Mouse (Mus musculus) midbrain, embryonic 16.5 days (tissue): ENCODE results near the gene Tmem52. TPM values are rescaled to one million over a fixed set of nuclear protein-coding genes. Genes with fewer than 3 reads are reported as not detected.
A peak's percentile ranks its signal among the peaks of the same experiment; 100 is the strongest.

Experiments
- ATAC-seq: fragments of 200-750 bp; cut with Nextera tagmentation; 2 replicates; pipeline ENCODE4 v1.8.0; 2017; ENCODE audit warnings: moderate TSS enrichment
- H3K27ac ChIP-seq: fragments of 300-500 bp; sonication (generic); 2 replicates; pipeline ENCODE4 v1.5.1; 2014; ENCODE audit warnings: mild to moderate bottlenecking, low read length, mixed read lengths
- H3K27me3 ChIP-seq: fragments of 300-500 bp; sonication (generic); 2 replicates; pipeline ENCODE4 v1.6.1; 2014; ENCODE audit warnings: low read depth, low read length, mixed read lengths; ENCODE audit not compliant: control insufficient read depth, insufficient read depth
- H3K36me3 ChIP-seq: fragments of 300-500 bp; sonication (generic); 2 replicates; pipeline ENCODE4 v1.6.1; 2014; ENCODE audit warnings: mild to moderate bottlenecking, low read length, moderate library complexity, mixed read lengths; ENCODE audit not compliant: control insufficient read depth, insufficient read depth
- H3K4me1 ChIP-seq: fragments of 300-500 bp; sonication (generic); 2 replicates; pipeline ENCODE4 v1.6.1; 2014; ENCODE audit warnings: mild to moderate bottlenecking, low read length, mixed read lengths; ENCODE audit not compliant: control insufficient read depth, insufficient read depth
- H3K4me2 ChIP-seq: fragments of 300-500 bp; sonication (generic); 2 replicates; pipeline ENCODE4 v1.6.1; 2014; ENCODE audit warnings: mild to moderate bottlenecking, low read length, mixed read lengths
- H3K4me3 ChIP-seq: fragments of 300-500 bp; sonication (generic); 2 replicates; pipeline ENCODE4 v1.5.1; 2014; ENCODE audit warnings: low read depth, mild to moderate bottlenecking, low read length, moderate library complexity, mixed read lengths
- H3K9ac ChIP-seq: fragments of 300-500 bp; sonication (generic); 2 replicates; pipeline ENCODE4 v1.6.1; 2014; ENCODE audit warnings: low read depth, low read length, mixed read lengths
- H3K9me3 ChIP-seq: fragments of 300-500 bp; sonication (generic); replicated peaks from 2 replicates; pipeline ENCODE4 v1.6.1; 2014; ENCODE audit warnings: mild to moderate bottlenecking, low read length, mixed read lengths; ENCODE audit not compliant: control insufficient read depth, poor library complexity, severe bottlenecking
- WGBS: fragments of 180-500 bp; shearing (Covaris S2); extraction: QIAGEN DNeasy Blood & Tissue Kit; methylation state at CpG from one replicate; pipeline ENCODE4 v1.1.7; 2014; 5-methylcytosine and 5-hydroxymethylcytosine counted together
- polyA plus RNA-seq: library from polyadenylated mRNA; unstranded; fragments of >200 nt; fragmentation: Nextera tagmentation; extraction: Ambion mirVana; gene quantifications from 2 replicates; pipeline ENCODE4 v1.2.1, GENCODE M21; 2015

Gene Tmem52
- polyA plus RNA-seq, 1 experiment from 2014 or later: not detected

GRCm38 (mm10) chr4:155491529-155492130 is 22.7 kb downstream of the Tmem52 start:
- peak overlapping the region; percentile 100 for H3K9ac ChIP-seq
- under 1% methylated on average over 51 of the region's 54 CpGs for WGBS

GRCm38 (mm10) chr4:155492131-155492633 is 23.3 kb downstream of the Tmem52 start:
- H3K27me3 ChIP-seq: no peaks in the 10 kb centered on the region
- peak overlapping the region; percentile 99 for H3K4me3 ChIP-seq
- peak overlapping the region; percentile 100 for H3K9ac ChIP-seq
- peak overlapping the region; percentile 91 for H3K27ac ChIP-seq
- under 1% methylated on average over 36 of the region's 51 CpGs for WGBS
- H3K4me2 ChIP-seq: peak overlapping the region; percentile 87
- 0 out of 2 replicates have a peak, but pooled peaks have one; percentile 36 for ATAC-seq
- no peaks in the 10 kb centered on the region for H3K9me3 ChIP-seq
- H3K36me3 ChIP-seq: no peaks in the 10 kb centered on the region
- H3K4me1 ChIP-seq: peaks cover 38% of the 10 kb centered on the region

More at GRCm38 (mm10) chr4:155491529-155492130, 22.7 kb downstream of the Tmem52 start:
- no peaks in the 10 kb centered on the region for H3K27me3 ChIP-seq
- H3K36me3 ChIP-seq: no peaks in the 10 kb centered on the region
- H3K4me3 ChIP-seq: peak overlapping the region; percentile 99
- peak overlapping the region; percentile 91 for H3K27ac ChIP-seq
- H3K4me2 ChIP-seq: peak overlapping the region; percentile 87
- peak; percentile 66 for ATAC-seq
- H3K4me1 ChIP-seq: peaks cover 38% of the 10 kb centered on the region
- no peaks in the 10 kb centered on the region for H3K9me3 ChIP-seq

- ATAC-seq: no peak
- Histone ChIP-seq H3K9ac (no peak overlapping the region), H3K4me3 (no peak overlapping the region; the same call in 1 of the 2 replicates), H3K9me3 (no peaks in the 10 kb centered on the region), H3K4me2 (peak overlapping the region; percentile 87; the same call in 1 of the 2 replicates), H3K27me3 (no peaks in the 10 kb centered on the region), H3K36me3 (no peaks in the 10 kb centered on the region), H3K4me1 (peaks cover 36% of the 10 kb centered on the region), H3K27ac (no peak overlapping the region)
- 66% methylated on average over 4 of the region's 4 CpGs for WGBS
Measured at GRCm38 (mm10) chr4:155494891-155495290, 26.0 kb downstream of the Tmem52 start.

DNA sequence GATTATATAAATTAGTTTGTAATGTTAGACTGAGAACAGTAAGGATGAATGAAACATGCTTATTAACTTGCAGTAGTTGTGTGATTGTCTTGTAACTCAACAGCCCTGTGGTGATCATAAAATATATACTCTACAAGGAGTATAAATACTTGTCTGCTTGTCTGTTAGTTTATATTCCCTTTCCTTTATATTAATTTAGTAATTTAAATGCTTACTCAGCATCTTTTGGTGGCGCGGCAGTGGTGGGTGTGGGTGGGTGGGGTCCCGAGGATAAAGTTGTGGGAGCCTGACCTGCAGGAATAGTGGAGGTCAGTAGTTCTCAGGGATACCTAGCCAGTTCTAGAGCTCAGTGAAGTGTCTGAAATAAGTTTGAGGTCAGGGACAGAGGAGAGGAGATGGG is 29.0 kb downstream of the Tmem52 start:
- 87% methylated on average over 3 of the region's 3 CpGs for WGBS
- no peaks in the 10 kb centered on the region for H3K9me3 ChIP-seq
- H3K27me3 ChIP-seq: no peaks in the 10 kb centered on the region
- no peak overlapping the region for H3K4me3 ChIP-seq
- H3K9ac ChIP-seq: no peak overlapping the region
- no peak overlapping the region for H3K4me2 ChIP-seq
- no peak for ATAC-seq
- H3K4me1 ChIP-seq: peaks cover 29% of the 10 kb centered on the region
- no peaks in the 10 kb centered on the region for H3K36me3 ChIP-seq
- H3K27ac ChIP-seq: no peak overlapping the region

DNA sequence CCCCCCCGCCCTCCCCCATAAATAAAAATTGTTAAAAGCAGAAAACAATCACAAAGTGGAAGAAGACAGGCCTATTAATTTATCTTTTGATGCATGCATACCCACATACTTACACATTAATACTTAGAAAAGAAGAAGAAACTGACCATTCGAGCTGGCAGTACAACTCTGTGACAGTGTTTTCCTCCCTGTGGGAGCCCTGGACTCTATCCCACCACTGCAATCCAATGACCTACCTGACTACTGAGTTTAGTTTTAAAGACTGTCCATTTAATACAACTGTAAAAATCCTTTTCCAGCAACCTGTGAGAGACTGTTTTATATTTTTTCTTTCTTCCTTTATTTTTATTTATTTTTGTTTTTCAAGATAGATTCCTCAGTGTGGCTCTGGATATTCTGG is 32.2 kb downstream of the Tmem52 start:
- ATAC-seq: no peak
- no peaks in the 10 kb centered on the region for H3K27me3 ChIP-seq
- H3K4me2 ChIP-seq: no peak overlapping the region
- 54% methylated on average over 2 of the region's 2 CpGs for WGBS
- H3K9me3 ChIP-seq: no peaks in the 10 kb centered on the region
- no peak overlapping the region for H3K27ac ChIP-seq
- H3K4me1 ChIP-seq: peaks cover 11% of the 10 kb centered on the region
- no peak overlapping the region for H3K4me3 ChIP-seq
- H3K36me3 ChIP-seq: no peaks in the 10 kb centered on the region
- no peak overlapping the region for H3K9ac ChIP-seq

DNA sequence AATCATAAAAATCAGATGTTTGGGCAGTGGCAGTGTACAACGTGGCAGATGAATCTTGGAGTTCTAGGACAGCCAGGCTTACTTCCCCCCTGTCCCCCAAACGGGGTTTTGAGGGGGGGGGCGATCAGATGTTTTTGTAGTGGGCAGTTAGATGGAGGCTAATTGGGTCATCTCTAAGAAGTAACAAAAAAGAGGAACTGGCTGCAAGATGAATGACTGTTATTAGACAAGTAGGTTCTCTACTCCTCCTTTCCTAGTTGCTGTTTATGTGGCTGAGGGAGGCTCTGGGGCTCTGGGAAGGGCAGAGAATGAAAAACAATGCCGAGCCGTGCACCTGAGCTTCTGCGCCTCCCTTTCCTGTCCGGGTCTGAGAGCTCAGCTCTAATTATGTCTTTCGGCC is 36.2 kb downstream of the Tmem52 start:
- Histone ChIP-seq H3K36me3 (no peaks in the 10 kb centered on the region), H3K9me3 (no peaks in the 10 kb centered on the region), H3K4me3 (no peak overlapping the region), H3K27me3 (no peaks in the 10 kb centered on the region), H3K4me1 (peaks cover 11% of the 10 kb centered on the region; the same call in 1 of the 2 replicates), H3K9ac (no peak overlapping the region), H3K4me2 (no peak overlapping the region), H3K27ac (no peak overlapping the region)
- 70% methylated on average over 8 of the region's 8 CpGs for WGBS
- ATAC-seq: no peak

DNA sequence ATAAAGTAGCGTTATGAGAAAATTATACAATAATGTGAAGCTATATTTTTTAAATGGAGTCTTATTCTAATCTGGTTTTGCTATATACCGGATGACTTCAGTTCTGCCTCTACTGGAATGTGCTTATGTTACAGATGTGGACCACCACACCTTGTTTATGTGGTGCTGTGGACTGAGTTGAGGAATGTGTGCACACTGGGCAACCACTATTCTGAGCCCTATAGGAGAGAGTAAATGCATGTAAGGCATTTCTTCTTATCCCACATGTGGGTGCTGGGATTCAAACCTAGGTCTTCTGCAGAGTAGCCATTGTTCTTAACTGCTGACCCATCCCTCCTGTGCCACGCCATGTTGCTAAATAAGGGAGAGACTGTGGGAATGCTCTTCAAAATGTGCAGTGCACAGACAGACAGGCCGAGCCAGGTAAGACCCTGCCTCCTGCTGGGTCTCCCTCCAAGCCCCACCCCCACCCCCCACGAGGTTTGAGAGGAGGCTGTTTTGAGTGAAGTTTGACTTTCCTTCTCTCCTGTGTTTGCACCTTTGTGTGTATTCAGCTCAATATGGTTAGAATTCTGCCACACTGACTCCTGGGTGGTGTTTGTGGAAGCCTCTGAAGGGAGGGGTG is 36.9 kb downstream of the Tmem52 start:
- WGBS: 85% methylated on average over 5 of the region's 5 CpGs

GRCm38 (mm10) chr4:155508614-155509013 is 39.7 kb downstream of the Tmem52 start:
- Histone ChIP-seq H3K4me3 (no peak overlapping the region), H3K27me3 (no peaks in the 10 kb centered on the region), H3K4me1 (peaks cover 20% of the 10 kb centered on the region), H3K27ac (no peak overlapping the region), H3K9me3 (no peaks in the 10 kb centered on the region), H3K36me3 (no peaks in the 10 kb centered on the region), H3K9ac (no peak overlapping the region), H3K4me2 (no peak overlapping the region)
- ATAC-seq: no peak
- WGBS: 93% methylated on average over 4 of the region's 4 CpGs

More for the DNA sequence above, 36.9 kb downstream of the Tmem52 start:
- Histone ChIP-seq H3K4me1 (peaks cover 14% of the 10 kb centered on the region), H3K9ac (no peak overlapping the region), H3K9me3 (no peaks in the 10 kb centered on the region), H3K36me3 (no peaks in the 10 kb centered on the region), H3K27ac (no peak overlapping the region), H3K4me2 (no peak overlapping the region), H3K4me3 (no peak overlapping the region), H3K27me3 (no peaks in the 10 kb centered on the region)
- no peak for ATAC-seq

GRCm38 (mm10) chr4:155510981-155511380 is 42.1 kb downstream of the Tmem52 start:
- Histone ChIP-seq H3K4me1 (peaks cover 14% of the 10 kb centered on the region), H3K36me3 (no peaks in the 10 kb centered on the region), H3K27ac (no peak overlapping the region), H3K4me3 (no peak overlapping the region), H3K27me3 (no peaks in the 10 kb centered on the region), H3K9ac (no peak overlapping the region), H3K9me3 (no peaks in the 10 kb centered on the region), H3K4me2 (no peak overlapping the region)
- WGBS: 62% methylated on average over 1 of the region's 1 CpGs
- ATAC-seq: no peak
